Mouse (Mus musculus) midbrain, embryonic 15.5 days (tissue): ENCODE data around the gene Arl5c. TPM values are rescaled to one million over a fixed set of nuclear protein-coding genes. Genes with fewer than 3 reads are reported as not detected.

ENCODE experiments used
- ATAC-seq: fragments of 200-750 bp; cut with Nextera tagmentation; replicated peaks from 2 replicates; pipeline ENCODE4 v1.8.0; 2017; ENCODE audit warnings: moderate TSS enrichment
- H3K27ac ChIP-seq: fragments of 300-500 bp; sonication (generic); 2 replicates; pipeline ENCODE4 v1.5.1; 2015; ENCODE audit warnings: mild to moderate bottlenecking, inconsistent platforms
- H3K27me3 ChIP-seq: fragments of 300-500 bp; sonication (generic); replicated peaks from 2 replicates; pipeline ENCODE4 v1.6.1; 2015; ENCODE audit warnings: inconsistent platforms
- H3K36me3 ChIP-seq: fragments of 300-500 bp; sonication (generic); replicated peaks from 2 replicates; pipeline ENCODE4 v1.6.1; 2015; ENCODE audit warnings: inconsistent platforms
- H3K4me1 ChIP-seq: fragments of 300-500 bp; sonication (generic); 2 replicates; pipeline ENCODE4 v1.6.1; 2015; ENCODE audit warnings: inconsistent platforms
- H3K4me2 ChIP-seq: fragments of 300-500 bp; sonication (generic); 2 replicates; pipeline ENCODE4 v1.6.1; 2015; ENCODE audit warnings: inconsistent platforms, mild to moderate bottlenecking, moderate library complexity
- H3K4me3 ChIP-seq: fragments of 300-500 bp; sonication (generic); 2 replicates; pipeline ENCODE4 v1.5.1; 2015; ENCODE audit warnings: mild to moderate bottlenecking, inconsistent platforms
- H3K9ac ChIP-seq: fragments of 300-500 bp; sonication (generic); 2 replicates; pipeline ENCODE4 v1.6.1; 2015; ENCODE audit warnings: mild to moderate bottlenecking, inconsistent platforms
- H3K9me3 ChIP-seq: fragments of 300-500 bp; sonication (generic); 2 replicates; pipeline ENCODE4 v1.6.1; 2016; ENCODE audit warnings: inconsistent platforms
- WGBS: fragments of 180-500 bp; shearing (Covaris S2); methylation state at CpG from one replicate; pipeline ENCODE4 v1.1.7; 2015; ENCODE audit warnings: mixed read lengths; 5-methylcytosine and 5-hydroxymethylcytosine counted together
- polyA plus RNA-seq: library from polyadenylated mRNA; unstranded; fragments of >200 nt; fragmentation: Nextera tagmentation; extraction: Ambion mirVana; gene quantifications from 2 replicates; pipeline ENCODE4 v1.2.1, GENCODE M21; 2015

The Arl5c gene
- polyA plus RNA-seq, 1 experiment from 2014 or later: 10.8 TPM

- Histone ChIP-seq H3K9ac (peak within 1 kb of the TSS; percentile 40), H3K9me3 (no peaks in the 10 kb centered on the region), H3K4me3 (peak within 1 kb of the TSS; percentile 98), H3K27ac (peak within 1 kb of the TSS; percentile 81; the same call in 1 of the 2 replicates), H3K4me1 (peaks cover 26% of the 10 kb centered on the region), H3K4me2 (peak within 1 kb of the TSS; percentile 89), H3K36me3 (no peaks in the 10 kb centered on the region), H3K27me3 (peaks cover 24% of the 10 kb centered on the region)
- WGBS: 2% methylated on average over 71 of the region's 74 CpGs
- ATAC-seq: no peak
Measured at GRCm38 (mm10) chr11:97985727-97986677, 10.0 kb downstream of the Arl5c start, which contains the start of gene Plxdc1. TSS of gene Plxdc1 (minus strand) at chr11:97986444.

DNA sequence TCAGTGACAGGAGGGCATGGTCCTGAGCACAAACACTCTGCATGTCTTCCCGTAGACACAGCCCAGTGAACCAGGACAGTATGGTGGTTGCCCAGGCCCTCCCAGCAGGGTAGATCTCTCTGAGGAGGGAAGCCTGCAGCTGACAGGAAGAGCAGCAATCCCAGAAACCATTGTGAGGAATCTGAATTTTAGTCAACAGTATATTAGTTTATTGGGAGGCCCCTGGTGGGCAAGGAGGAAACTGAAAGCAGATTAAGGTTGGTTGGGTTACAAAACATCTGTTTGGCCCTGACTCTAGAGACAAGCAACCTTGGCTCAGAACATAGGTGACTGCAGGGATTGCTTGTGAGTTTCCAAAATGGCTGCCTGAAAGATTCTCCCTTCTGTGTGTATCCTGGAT lies 12.0 kb downstream of the Arl5c start:
- Histone ChIP-seq H3K27me3 (peaks cover 24% of the 10 kb centered on the region), H3K4me2 (no peak overlapping the region), H3K9me3 (no peaks in the 10 kb centered on the region), H3K4me3 (no peak overlapping the region), H3K4me1 (peaks cover 11% of the 10 kb centered on the region; the same call in 1 of the 2 replicates), H3K36me3 (no peaks in the 10 kb centered on the region), H3K9ac (no peak overlapping the region), H3K27ac (no peak overlapping the region)
- no peak for ATAC-seq
- WGBS: 74% methylated on average over 1 of the region's 1 CpGs

- no peak overlapping the region for H3K4me2 ChIP-seq
- H3K36me3 ChIP-seq: no peaks in the 10 kb centered on the region
- 89% methylated on average over 3 of the region's 3 CpGs for WGBS
- H3K9me3 ChIP-seq: no peaks in the 10 kb centered on the region
- H3K9ac ChIP-seq: no peak overlapping the region
- no peak overlapping the region for H3K4me3 ChIP-seq
- H3K27me3 ChIP-seq: peaks cover 24% of the 10 kb centered on the region
- no peak overlapping the region for H3K27ac ChIP-seq
- no peak for ATAC-seq
- peaks cover 11% of the 10 kb centered on the region; the same call in 1 of the 2 replicates for H3K4me1 ChIP-seq
Measured at GRCm38 (mm10) chr11:97983506-97983905, 12.5 kb downstream of the Arl5c start.

- no peaks in the 10 kb centered on the region for H3K36me3 ChIP-seq
- no peak overlapping the region for H3K4me3 ChIP-seq
- no peak overlapping the region for H3K27ac ChIP-seq
- no peak for ATAC-seq
- H3K27me3 ChIP-seq: peaks cover 24% of the 10 kb centered on the region
- no peak overlapping the region for H3K4me2 ChIP-seq
- H3K9ac ChIP-seq: no peak overlapping the region
- 91% methylated on average over 9 of the region's 9 CpGs for WGBS
- H3K4me1 ChIP-seq: peaks cover 11% of the 10 kb centered on the region; the same call in 1 of the 2 replicates
- H3K9me3 ChIP-seq: no peaks in the 10 kb centered on the region
Measured at GRCm38 (mm10) chr11:97982721-97983120, 13.3 kb downstream of the Arl5c start.

GRCm38 (mm10) chr11:97980531-97980966 lies 15.4 kb downstream of the Arl5c start:
- H3K4me2 ChIP-seq: no peak overlapping the region
- no peaks in the 10 kb centered on the region for H3K9me3 ChIP-seq
- H3K27me3 ChIP-seq: peaks cover 15% of the 10 kb centered on the region
- no peak overlapping the region for H3K27ac ChIP-seq
- no peaks in the 10 kb centered on the region for H3K4me1 ChIP-seq
- no peak for ATAC-seq
- 65% methylated on average over 9 of the region's 9 CpGs for WGBS
- H3K9ac ChIP-seq: no peak overlapping the region
- H3K36me3 ChIP-seq: no peaks in the 10 kb centered on the region
- H3K4me3 ChIP-seq: no peak overlapping the region

DNA sequence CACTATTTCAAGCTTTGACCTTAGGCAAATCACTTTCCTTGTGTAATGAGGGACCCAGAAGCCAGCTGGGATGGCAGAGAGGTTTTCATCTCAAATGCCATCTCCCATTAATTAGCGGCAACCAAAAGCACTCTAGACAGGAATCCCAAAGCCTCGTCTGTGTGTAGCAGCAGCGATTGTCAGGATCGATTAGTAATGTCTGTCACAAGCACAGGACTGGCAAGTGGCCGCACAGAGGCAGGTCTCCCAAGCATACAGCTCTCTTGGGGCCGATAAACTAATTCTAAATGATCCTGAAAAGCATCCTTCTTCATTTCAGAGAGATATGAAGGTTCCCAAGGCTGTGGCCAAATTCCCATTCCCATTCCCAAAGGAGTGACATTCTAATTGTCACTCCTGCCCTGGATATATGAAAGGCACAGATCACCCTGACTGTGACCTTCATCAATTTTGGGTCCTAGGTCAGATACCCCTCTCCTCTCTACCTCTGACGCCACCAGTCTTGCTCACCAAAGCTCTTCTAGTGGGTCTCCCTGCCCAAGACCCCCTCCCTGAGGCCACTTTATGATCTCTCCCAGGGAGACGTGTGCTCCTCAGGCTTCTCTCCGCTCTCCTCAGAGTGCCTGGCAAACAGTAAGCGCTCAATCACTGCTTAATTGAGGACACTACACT lies 16.0 kb downstream of the Arl5c start:
- H3K4me3 ChIP-seq: no peak overlapping the region
- no peaks in the 10 kb centered on the region for H3K4me1 ChIP-seq
- no peak overlapping the region for H3K27ac ChIP-seq
- no peak overlapping the region for H3K9ac ChIP-seq
- WGBS: 69% methylated on average over 10 of the region's 10 CpGs
- no peaks in the 10 kb centered on the region for H3K36me3 ChIP-seq
- peaks cover 10% of the 10 kb centered on the region for H3K27me3 ChIP-seq
- no peaks in the 10 kb centered on the region for H3K9me3 ChIP-seq
- H3K4me2 ChIP-seq: no peak overlapping the region
- ATAC-seq: no peak

- WGBS: 91% methylated on average over 13 of the region's 13 CpGs
- no peak overlapping the region for H3K4me3 ChIP-seq
Measured at GRCm38 (mm10) chr11:97978392-97978791, 17.6 kb downstream of the Arl5c start.

GRCm38 (mm10) chr11:97977797-97978196 lies 18.2 kb downstream of the Arl5c start:
- WGBS: 76% methylated on average over 5 of the region's 5 CpGs

More at GRCm38 (mm10) chr11:97978392-97978791, 17.6 kb downstream of the Arl5c start:
- H3K4me2 ChIP-seq: no peak overlapping the region
- ATAC-seq: no peak
- H3K36me3 ChIP-seq: no peaks in the 10 kb centered on the region
- H3K27me3 ChIP-seq: no peaks in the 10 kb centered on the region
- no peaks in the 10 kb centered on the region for H3K9me3 ChIP-seq
- no peak overlapping the region for H3K9ac ChIP-seq
- no peak overlapping the region for H3K27ac ChIP-seq
- no peaks in the 10 kb centered on the region for H3K4me1 ChIP-seq

DNA sequence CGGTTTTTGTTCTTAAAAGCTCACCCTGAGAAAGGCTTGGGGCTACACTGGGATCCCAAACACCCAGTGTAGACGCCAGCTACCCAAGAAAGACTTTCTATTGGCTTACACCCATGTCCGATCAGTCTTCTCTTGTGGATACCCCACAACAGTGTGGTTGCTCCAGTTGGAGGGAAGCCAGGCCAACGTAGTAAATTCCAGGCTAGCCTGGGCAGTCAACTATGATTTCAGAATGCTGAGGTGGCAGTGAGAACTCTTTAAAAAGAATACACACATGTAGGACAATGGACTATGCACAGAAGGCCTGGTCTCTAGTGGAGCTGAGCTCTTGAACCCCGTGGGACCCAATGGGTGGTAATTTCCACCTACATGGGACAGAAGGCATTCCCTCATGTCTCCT lies 21.2 kb downstream of the Arl5c start:
- Histone ChIP-seq H3K4me2 (no peak overlapping the region), H3K4me3 (no peak overlapping the region), H3K27ac (no peak overlapping the region), H3K36me3 (no peaks in the 10 kb centered on the region), H3K9me3 (no peaks in the 10 kb centered on the region), H3K4me1 (no peaks in the 10 kb centered on the region), H3K27me3 (no peaks in the 10 kb centered on the region), H3K9ac (no peak overlapping the region)
- WGBS: 86% methylated on average over 5 of the region's 5 CpGs
- ATAC-seq: no peak

More at GRCm38 (mm10) chr11:97977797-97978196, 18.2 kb downstream of the Arl5c start:
- Histone ChIP-seq H3K4me1 (no peaks in the 10 kb centered on the region), H3K4me3 (no peak overlapping the region), H3K27ac (no peak overlapping the region), H3K9me3 (no peaks in the 10 kb centered on the region), H3K27me3 (no peaks in the 10 kb centered on the region), H3K4me2 (no peak overlapping the region), H3K36me3 (no peaks in the 10 kb centered on the region), H3K9ac (no peak overlapping the region)
- no peak for ATAC-seq

- H3K27ac ChIP-seq: no peak overlapping the region
- no peaks in the 10 kb centered on the region for H3K27me3 ChIP-seq
- H3K9ac ChIP-seq: no peak overlapping the region
- no peak overlapping the region for H3K4me2 ChIP-seq
- no peaks in the 10 kb centered on the region for H3K4me1 ChIP-seq
- WGBS: 89% methylated on average over 5 of the region's 5 CpGs
- H3K4me3 ChIP-seq: no peak overlapping the region
- no peaks in the 10 kb centered on the region for H3K36me3 ChIP-seq
- ATAC-seq: no peak
- H3K9me3 ChIP-seq: no peaks in the 10 kb centered on the region
Measured at GRCm38 (mm10) chr11:97974141-97974540, 21.8 kb downstream of the Arl5c start.

DNA sequence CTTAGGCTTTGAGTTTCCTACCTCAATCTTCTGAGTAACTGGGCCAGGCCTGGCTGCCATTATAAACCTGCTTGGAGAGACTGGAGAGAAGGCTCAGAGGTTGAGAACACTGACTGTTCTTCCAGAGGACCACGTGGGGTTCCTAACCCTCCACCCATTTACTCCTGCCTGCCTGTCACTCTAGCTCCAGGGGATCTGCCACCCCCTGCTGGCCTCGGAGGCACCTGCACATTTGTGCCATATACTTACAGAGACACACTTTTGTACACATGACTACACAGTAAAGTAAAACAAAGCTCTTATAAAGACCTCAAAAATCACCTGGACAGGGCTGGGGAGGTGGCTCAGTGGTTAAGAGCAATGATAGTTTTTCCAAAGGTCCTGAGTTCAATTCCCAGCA lies 23.5 kb downstream of the Arl5c start:
- WGBS: 73% methylated on average over 2 of the region's 2 CpGs
- Histone ChIP-seq H3K4me2 (no peak overlapping the region), H3K27me3 (no peaks in the 10 kb centered on the region), H3K27ac (no peak overlapping the region), H3K9ac (no peak overlapping the region), H3K36me3 (no peaks in the 10 kb centered on the region), H3K4me3 (no peak overlapping the region), H3K9me3 (no peaks in the 10 kb centered on the region), H3K4me1 (no peaks in the 10 kb centered on the region)
- ATAC-seq: no peak

- ATAC-seq: no peak
- WGBS: 38% methylated on average over 7 of the region's 7 CpGs
- H3K4me1 ChIP-seq: peaks cover 8% of the 10 kb centered on the region; the same call in 1 of the 2 replicates
- no peak overlapping the region for H3K9ac ChIP-seq
- H3K4me2 ChIP-seq: no peak overlapping the region
- H3K9me3 ChIP-seq: no peaks in the 10 kb centered on the region
- H3K4me3 ChIP-seq: no peak overlapping the region
- H3K27ac ChIP-seq: no peak overlapping the region
- H3K27me3 ChIP-seq: no peaks in the 10 kb centered on the region
- no peaks in the 10 kb centered on the region for H3K36me3 ChIP-seq
Measured at GRCm38 (mm10) chr11:97971232-97971631, 24.7 kb downstream of the Arl5c start.
